Mouse (Mus musculus) Muller cell, postnatal 12 days (primary cell): Measurements from ENCODE around the gene Cbln1.

Experiments
- DNase-seq: peaks from one replicate; pipeline ENCODE4 v3.0.0-alpha.2; 2015; ENCODE audit errors: inconsistent ontology term

The Cbln1 gene

GRCm38 (mm10) chr8:87469931-87470833 lies 2.2 kb downstream of the Cbln1 start:
- peak; percentile 17 for DNase-seq

GRCm38 (mm10) chr8:87468958-87469815 lies 3.2 kb downstream of the Cbln1 start:
- DNase-seq: peak; percentile 12

GRCm38 (mm10) chr8:87468416-87468957 lies 3.9 kb downstream of the Cbln1 start:
- DNase-seq: no peak

- no peak for DNase-seq
Measured at GRCm38 (mm10) chr8:87467906-87468305, 4.5 kb downstream of the Cbln1 start.

GRCm38 (mm10) chr8:87466936-87467602 lies 5.3 kb downstream of the Cbln1 start:
- no peak for DNase-seq

- DNase-seq: no peak
Measured at GRCm38 (mm10) chr8:87466335-87466734, 6.1 kb downstream of the Cbln1 start.

- no peak for DNase-seq
Measured at GRCm38 (mm10) chr8:87464446-87464845, 8.0 kb downstream of the Cbln1 start.

- DNase-seq: no peak
Measured at GRCm38 (mm10) chr8:87461801-87462200, 10.6 kb downstream of the Cbln1 start.

GRCm38 (mm10) chr8:87456949-87457348 lies 15.5 kb downstream of the Cbln1 start:
- no peak for DNase-seq

GRCm38 (mm10) chr8:87452815-87453214 lies 19.6 kb downstream of the Cbln1 start:
- DNase-seq: no peak

- DNase-seq: no peak
Measured at GRCm38 (mm10) chr8:87451737-87452136, 20.7 kb downstream of the Cbln1 start.

GRCm38 (mm10) chr8:87434592-87434991 lies 37.8 kb downstream of the Cbln1 start:
- DNase-seq: no peak

GRCm38 (mm10) chr8:87427188-87427587 lies 45.2 kb downstream of the Cbln1 start:
- no peak for DNase-seq

- DNase-seq: no peak
Measured at GRCm38 (mm10) chr8:87424706-87425105, 47.7 kb downstream of the Cbln1 start.

GRCm38 (mm10) chr8:87421697-87422096 lies 50.7 kb downstream of the Cbln1 start:
- DNase-seq: no peak
